Mouse (Mus musculus): ENCODE results near the gene Rfc2. TPM values are rescaled to one million over a fixed set of nuclear protein-coding genes. Genes with fewer than 3 reads are reported as not detected.

Rfc2 gene
- total and polyA plus RNA-seq, 3 experiments, result 304 to 424 TPM; not detected in 1

- Histone ChIP-seq H3K27me3 (ENCODE audit: control insufficient read depth in 1 of 2, insufficient read depth in 2 of 2, low read length in 2 of 2) (no peaks in the 10 kb centered on the region), H3K27ac (ENCODE audit: control insufficient read depth, low read depth, low read length) (no peak overlapping the region), H3K36me3 (ENCODE audit: control insufficient read depth in 1 of 2, insufficient read depth in 2 of 2, low read length in 2 of 2) (peaks cover 0 to 4% of the 10 kb centered on the region in 2 experiments; a peak in 1 of 4 replicates), H3K4me3 (ENCODE audit: control insufficient read depth in 1 of 2, insufficient read depth in 1 of 2, low read depth in 2 of 2, low read length in 2 of 2) (no peak overlapping the region), H3K9me3 (replicated peaks; ENCODE audit: insufficient read depth, low read length) (no peaks in the 10 kb centered on the region), H3K4me1 (ENCODE audit: control insufficient read depth in 1 of 2, insufficient read depth in 2 of 2, low read length in 2 of 2) (peaks cover 3 to 19% of the 10 kb centered on the region in 2 experiments; a peak in 3 of 4 replicates), H3K79me2 (ENCODE audit: control insufficient read depth, insufficient read depth, low read length, poor library complexity) (peaks cover 1% of the 10 kb centered on the region; the same call in 1 of the 2 replicates), H3K9ac (ENCODE audit: control insufficient read depth, low read depth, low read length, poor library complexity, severe bottlenecking) (no peak overlapping the region)
- TF ChIP-seq SMC3 (IDR thresholded peaks at IDR 0.05; ENCODE audit: low read depth, low read length), result no peak
- TF ChIP-seq ZC3H11A (IDR thresholded peaks at IDR 0.05; ENCODE audit: low read depth, low read length), result no peak
- no peak for TF ChIP-seq ZKSCAN1 (IDR thresholded peaks at IDR 0.05; ENCODE audit: low read depth, low read length)
- TF ChIP-seq KAT2A (conservative IDR thresholded peaks at IDR 0.05; ENCODE audit: low read depth, low read length), result no peak
- TF ChIP-seq MYC (IDR thresholded peaks at IDR 0.05; ENCODE audit: low read depth, low read length), result no peak
- TF ChIP-seq POLR2AphosphoS2 (IDR thresholded peaks at IDR 0.05; ENCODE audit: low read length), result no peak
- TF ChIP-seq MAZ (IDR thresholded peaks at IDR 0.05; ENCODE audit: low read depth, low read length), result no peak
- no peak for TF ChIP-seq MEF2A (IDR thresholded peaks at IDR 0.05; ENCODE audit: extremely low read depth, insufficient replicate concordance, low read depth, low read length, poor library complexity, severe bottlenecking)
- no peak for TF ChIP-seq CHD2 (IDR thresholded peaks at IDR 0.05; ENCODE audit: low read length)
- TF ChIP-seq GATA1 (IDR thresholded peaks at IDR 0.05; ENCODE audit: low read depth, low read length), result no peak
- no peak for TF ChIP-seq TAL1 (IDR thresholded peaks at IDR 0.05; ENCODE audit: low read length)
- no peak for TF ChIP-seq MAX (IDR thresholded peaks at IDR 0.05; ENCODE audit: low read length)
- TF ChIP-seq USF2 (IDR thresholded peaks at IDR 0.05; ENCODE audit: borderline replicate concordance in 1 of 2, insufficient read depth in 1 of 2, low read depth in 1 of 2, low read length in 2 of 2), result no peak
- TF ChIP-seq ELF1 (IDR thresholded peaks at IDR 0.05; ENCODE audit: low read depth, low read length), result no peak
- no peak for TF ChIP-seq RCOR1 (IDR thresholded peaks at IDR 0.05; ENCODE audit: low read depth, low read length)
- no peak for TF ChIP-seq ETS1 (IDR thresholded peaks at IDR 0.05; ENCODE audit: low read depth, low read length)
- TF ChIP-seq JUND (IDR thresholded peaks at IDR 0.05; ENCODE audit: low read depth, low read length), result no peak
- DNase-seq (ENCODE audit: low read depth, low spot score), result no peak
Observed at GRCm38 (mm10) chr5:134553951-134554546, 27.1 kb upstream of the Rfc2 start.

- no peak for DNase-seq (ENCODE audit: low read depth, low spot score)
- H3K79me2 ChIP-seq (ENCODE audit: control insufficient read depth, insufficient read depth, low read length, poor library complexity), result peaks cover 1% of the 10 kb centered on the region; the same call in 1 of the 2 replicates
- no peak overlapping the region for H3K9ac ChIP-seq (ENCODE audit: control insufficient read depth, low read depth, low read length, poor library complexity, severe bottlenecking)
- no peak overlapping the region for H3K27ac ChIP-seq (ENCODE audit: control insufficient read depth, low read depth, low read length)
- H3K4me1 ChIP-seq (ENCODE audit: control insufficient read depth in 1 of 2, insufficient read depth in 2 of 2, low read length in 2 of 2), result peaks cover 7 to 26% of the 10 kb centered on the region in 2 experiments; a peak in 3 of 4 replicates
- no peaks in the 10 kb centered on the region for H3K27me3 ChIP-seq (ENCODE audit: control insufficient read depth in 1 of 2, insufficient read depth in 2 of 2, low read length in 2 of 2)
- no peak overlapping the region for H3K4me3 ChIP-seq (ENCODE audit: control insufficient read depth in 1 of 2, insufficient read depth in 1 of 2, low read depth in 2 of 2, low read length in 2 of 2)
- peaks cover 0 to 4% of the 10 kb centered on the region in 2 experiments; a peak in 1 of 4 replicates for H3K36me3 ChIP-seq (ENCODE audit: control insufficient read depth in 1 of 2, insufficient read depth in 2 of 2, low read length in 2 of 2)
- no peak for TF ChIP-seq RAD21 (IDR thresholded peaks at IDR 0.05; ENCODE audit: low read depth, low read length)
- TF ChIP-seq GABPA (IDR thresholded peaks at IDR 0.05; ENCODE audit: low read depth, low read length), result no peak
- TF ChIP-seq MEF2A (IDR thresholded peaks at IDR 0.05; ENCODE audit: extremely low read depth, insufficient replicate concordance, low read depth, low read length, poor library complexity, severe bottlenecking), result no peak
- no peak for TF ChIP-seq USF2 (IDR thresholded peaks at IDR 0.05; ENCODE audit: borderline replicate concordance in 1 of 2, insufficient read depth in 1 of 2, low read depth in 1 of 2, low read length in 2 of 2)
- TF ChIP-seq CHD1 (IDR thresholded peaks at IDR 0.05; ENCODE audit: low read depth, low read length), result no peak
- no peak for TF ChIP-seq SIN3A (IDR thresholded peaks at IDR 0.05; ENCODE audit: low read length)
- TF ChIP-seq ZKSCAN1 (IDR thresholded peaks at IDR 0.05; ENCODE audit: low read depth, low read length), result no peak
- TF ChIP-seq USF1 (IDR thresholded peaks at IDR 0.05; ENCODE audit: low read depth, low read length), result no peak
- no peak for TF ChIP-seq HCFC1 (IDR thresholded peaks at IDR 0.05; ENCODE audit: low read depth, low read length)
- no peak for TF ChIP-seq UBTF (IDR thresholded peaks at IDR 0.05; ENCODE audit: borderline replicate concordance, insufficient read depth, low read depth, low read length)
- TF ChIP-seq MAFK (IDR thresholded peaks at IDR 0.05; ENCODE audit: borderline replicate concordance, low read depth, low read length), result no peak
- TF ChIP-seq NELFE (IDR thresholded peaks at IDR 0.05; ENCODE audit: low read depth, low read length), result no peak
- no peak for TF ChIP-seq MAZ (IDR thresholded peaks at IDR 0.05; ENCODE audit: low read depth, low read length)
- TF ChIP-seq CTCF (IDR thresholded peaks at IDR 0.05 in 2 of 3, conservative IDR thresholded peaks at IDR 0.05 in 1 of 3; ENCODE audit: control insufficient read depth in 1 of 3, insufficient read depth in 1 of 3, low read depth in 2 of 3, low read length in 3 of 3, poor library complexity in 1 of 3, severe bottlenecking in 1 of 3), result no peak
- no peaks in the 10 kb centered on the region for H3K9me3 ChIP-seq (replicated peaks; ENCODE audit: insufficient read depth, low read length)
Observed at GRCm38 (mm10) chr5:134555463-134556164, 25.6 kb upstream of the Rfc2 start.

Measured in MEL (cell line).